Mouse (Mus musculus): ENCODE data around the gene 1810009A15Rik. TPM values are rescaled to one million over a fixed set of nuclear protein-coding genes. Genes with fewer than 3 reads are reported as not detected.
A peak's percentile ranks its signal among the peaks of the same experiment; 100 is the strongest.

1810009A15Rik gene
- 98.0 and 107 TPM in 2 replicates for polyA plus RNA-seq (2016; fragmentation: Nextera tagmentation; extraction: Ambion mirVana)

DNA sequence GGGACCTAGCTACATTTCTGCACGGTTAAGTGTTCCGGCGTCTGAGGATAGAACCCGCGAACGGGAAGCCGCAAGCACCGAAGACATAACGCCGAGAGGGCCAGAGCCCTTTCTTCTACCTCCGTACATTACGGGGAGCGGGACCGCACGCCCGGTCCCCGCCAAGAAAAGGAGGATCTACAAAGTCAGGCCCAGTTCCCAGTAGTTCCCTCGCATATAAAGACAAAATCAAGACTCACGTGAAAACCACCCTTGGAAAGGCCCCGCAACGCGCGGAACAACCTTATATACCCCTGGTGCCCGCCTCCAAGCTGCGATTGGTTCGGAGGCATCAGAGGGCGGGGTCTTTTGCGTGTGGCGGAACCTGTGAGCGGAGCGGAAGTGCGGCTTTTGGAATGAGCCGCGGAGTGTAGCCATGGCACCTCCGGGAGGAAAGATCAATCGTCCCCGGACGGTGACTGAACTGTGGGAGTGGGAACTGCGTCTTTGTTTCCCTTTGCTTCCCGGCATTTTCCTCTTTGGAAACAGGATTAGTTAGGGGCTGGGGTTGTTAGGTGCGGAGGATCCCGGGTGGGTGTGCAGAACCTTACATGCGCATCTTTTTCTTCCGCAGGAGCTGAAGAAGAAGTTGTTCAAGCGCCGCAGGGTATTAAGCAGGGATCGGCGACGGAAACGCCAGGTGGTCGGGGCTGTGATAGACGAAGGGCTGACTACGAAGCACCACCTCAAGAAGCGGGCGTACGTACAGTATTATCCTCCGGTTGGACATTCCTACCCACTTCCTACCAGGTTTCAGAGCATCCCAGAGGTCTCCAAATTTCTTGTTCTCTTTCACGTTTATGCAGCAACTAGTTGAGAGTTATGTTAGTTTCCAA lies at the start of gene 1810009A15Rik, which contains the start of gene Gm49416:
1810009A15Rik (plus strand) TSS at position 343 of the 875 bp plus-strand sequence.
Gm49416 (plus strand) TSS at position 416 of the 875 bp plus-strand sequence.
- ATAC-seq (ENCODE audit: insufficient number of reproducible peaks, insufficient read depth, low FRiP score, low TSS enrichment), result peak; percentile 90
- no peaks in the 10 kb centered on the region for H3K9me3 ChIP-seq
- H3K27me3 ChIP-seq, result no peaks in the 10 kb centered on the region
- peaks cover 13% of the 10 kb centered on the region for H3K4me1 ChIP-seq
- peaks cover 14% of the 10 kb centered on the region for H3K36me3 ChIP-seq
- H3K27ac ChIP-seq, result peak within 1 kb of the TSS; percentile 87
- H3K4me3 ChIP-seq, result peak within 1 kb of the TSS; percentile 69
- H3K9ac ChIP-seq, result peak within 1 kb of the TSS; percentile 85
- peak within 1 kb of the TSS; percentile 81 for H3K4me2 ChIP-seq (replicated peaks)
- under 1% methylated on average over 58 of the region's 58 CpGs for WGBS

DNA sequence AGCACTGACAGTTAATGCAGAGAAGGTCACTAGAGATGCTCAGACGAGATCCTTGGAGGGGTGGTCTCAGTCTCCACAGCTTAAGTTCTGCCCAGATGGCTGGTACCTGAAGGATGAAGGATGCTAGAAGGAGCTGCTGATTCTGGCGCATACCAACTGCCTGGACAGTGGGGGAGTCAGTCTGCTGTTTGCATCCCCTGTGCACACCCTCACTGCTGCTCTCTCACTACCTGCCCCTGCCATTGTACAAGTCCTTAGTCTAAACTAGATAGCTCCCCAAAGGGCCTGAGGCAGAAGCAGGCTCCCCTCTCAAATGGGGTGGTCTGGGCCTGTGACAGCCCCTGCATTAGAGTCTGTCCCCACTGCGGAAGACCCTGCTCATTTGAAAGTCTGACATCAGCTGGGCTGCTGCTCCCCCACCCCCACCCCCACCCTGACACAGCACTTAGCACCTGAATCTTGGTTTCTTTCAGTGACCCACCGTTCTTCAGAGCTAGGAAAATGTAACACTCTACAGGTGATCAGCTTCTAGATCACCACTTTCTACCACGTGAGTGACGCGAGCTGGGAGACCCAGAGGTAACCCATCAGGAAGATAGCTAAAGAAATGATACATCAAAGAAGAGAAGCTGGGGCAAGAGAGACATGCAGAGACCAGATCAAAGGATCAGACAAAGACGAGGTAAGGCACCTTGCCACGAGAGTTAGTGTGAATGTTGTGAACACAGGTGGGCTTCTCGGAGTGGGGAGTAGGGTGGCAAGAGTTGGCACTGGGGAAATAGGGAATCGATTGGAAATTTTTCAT lies 49.3 kb upstream of the 1810009A15Rik start, which contains the start of gene Gng3:
Gng3 (minus strand) TSS at position 92 of the 805 bp plus-strand sequence.
- peaks cover 17% of the 10 kb centered on the region for H3K36me3 ChIP-seq
- no peaks in the 10 kb centered on the region for H3K27me3 ChIP-seq
- peaks cover 31% of the 10 kb centered on the region for H3K4me1 ChIP-seq
- peak; percentile 73 for ATAC-seq (ENCODE audit: insufficient number of reproducible peaks, insufficient read depth, low FRiP score, low TSS enrichment)
- H3K9ac ChIP-seq, result peak within 1 kb of the TSS; percentile 67
- 44% methylated on average over 11 of the region's 11 CpGs for WGBS
- H3K9me3 ChIP-seq, result no peaks in the 10 kb centered on the region
- H3K4me2 ChIP-seq (replicated peaks), result peak within 1 kb of the TSS; percentile 79
- H3K4me3 ChIP-seq, result peak within 1 kb of the TSS; percentile 49
- peak within 1 kb of the TSS; percentile 97 for H3K27ac ChIP-seq

DNA sequence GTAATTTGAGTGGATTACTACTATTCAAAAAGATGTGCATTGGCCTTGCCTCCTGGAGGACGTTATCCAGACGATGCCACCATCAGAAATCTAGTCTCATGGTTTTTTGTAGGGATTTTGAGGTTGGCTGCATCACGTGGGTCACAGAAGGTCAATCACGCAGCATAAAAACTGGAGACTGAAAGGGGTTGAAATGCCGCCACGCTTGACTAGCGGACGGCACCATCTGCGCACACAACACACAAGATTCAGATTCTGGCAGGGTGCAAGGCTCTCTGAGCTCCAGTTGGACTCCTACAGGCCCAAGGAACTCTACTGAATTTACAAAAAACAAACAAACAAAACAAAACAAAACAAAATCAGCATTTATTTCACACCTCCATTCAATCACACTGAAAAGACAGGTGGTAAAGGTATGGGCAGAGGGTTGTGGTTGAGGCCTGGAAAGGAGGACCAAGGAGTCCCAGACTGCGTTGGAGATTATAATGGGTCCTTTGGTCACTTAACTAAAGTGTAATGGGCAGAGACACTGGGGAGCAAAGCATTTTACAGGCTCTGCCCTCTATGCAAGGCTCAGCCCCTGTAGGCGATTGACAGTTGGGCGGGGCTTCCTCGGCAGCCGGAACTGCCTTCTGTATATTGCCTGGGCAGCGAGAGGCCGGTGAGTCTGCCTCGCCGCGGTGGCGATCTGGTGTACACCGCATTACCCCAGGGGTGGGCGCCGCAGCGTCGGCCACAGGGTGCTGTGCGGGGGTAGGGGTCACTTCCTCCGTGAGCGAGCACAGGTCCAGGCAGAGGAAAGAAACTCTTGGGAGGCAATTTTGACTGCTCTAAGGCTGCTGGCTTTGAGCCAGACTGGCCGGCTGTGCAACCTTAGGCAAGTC lies 48.5 kb upstream of the 1810009A15Rik start:
- Histone ChIP-seq H3K4me2 (replicated peaks) (peak overlapping the region; percentile 79), H3K36me3 (peaks cover 12% of the 10 kb centered on the region; the same call in 1 of the 2 replicates), H3K27me3 (no peaks in the 10 kb centered on the region), H3K9ac (peak overlapping the region; percentile 34), H3K27ac (0 out of 2 replicates have a peak overlapping the region, but pooled peaks have one; percentile 11), H3K4me3 (peak overlapping the region; percentile 42), H3K4me1 (peaks cover 31% of the 10 kb centered on the region), H3K9me3 (no peaks in the 10 kb centered on the region)
- WGBS, result 21% methylated on average over 29 of the region's 29 CpGs
- ATAC-seq (ENCODE audit: insufficient number of reproducible peaks, insufficient read depth, low FRiP score, low TSS enrichment), result peak; percentile 8; the same call in 1 of the 2 replicates

DNA sequence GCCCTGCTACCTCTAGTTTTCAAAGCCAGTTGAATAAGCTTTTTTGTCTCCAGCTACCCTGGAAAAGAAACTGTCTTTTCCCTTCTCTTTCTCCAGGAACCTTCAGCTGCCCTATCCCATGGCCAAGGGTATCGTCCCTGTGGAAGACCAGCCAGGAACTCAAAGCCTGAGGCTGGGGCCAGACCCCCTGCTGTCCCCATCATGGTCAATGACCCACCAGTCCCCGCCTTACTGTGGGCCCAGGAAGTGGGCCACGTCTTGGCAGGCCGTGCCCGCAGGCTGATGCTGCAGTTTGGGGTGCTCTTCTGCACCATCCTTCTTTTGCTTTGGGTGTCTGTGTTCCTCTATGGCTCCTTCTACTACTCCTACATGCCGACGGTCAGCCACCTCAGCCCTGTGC lies 47.6 kb upstream of the 1810009A15Rik start:
- WGBS, result 93% methylated on average over 7 of the region's 7 CpGs
- Histone ChIP-seq H3K27ac (no peak overlapping the region), H3K9me3 (no peaks in the 10 kb centered on the region), H3K27me3 (no peaks in the 10 kb centered on the region), H3K4me1 (peaks cover 31% of the 10 kb centered on the region), H3K9ac (0 out of 2 replicates have a peak overlapping the region, but pooled peaks have one; percentile 34), H3K36me3 (peaks cover 6% of the 10 kb centered on the region; the same call in 1 of the 2 replicates), H3K4me3 (no peak overlapping the region), H3K4me2 (replicated peaks) (peak overlapping the region; percentile 79)
- no peak for ATAC-seq (ENCODE audit: insufficient number of reproducible peaks, insufficient read depth, low FRiP score, low TSS enrichment)

DNA sequence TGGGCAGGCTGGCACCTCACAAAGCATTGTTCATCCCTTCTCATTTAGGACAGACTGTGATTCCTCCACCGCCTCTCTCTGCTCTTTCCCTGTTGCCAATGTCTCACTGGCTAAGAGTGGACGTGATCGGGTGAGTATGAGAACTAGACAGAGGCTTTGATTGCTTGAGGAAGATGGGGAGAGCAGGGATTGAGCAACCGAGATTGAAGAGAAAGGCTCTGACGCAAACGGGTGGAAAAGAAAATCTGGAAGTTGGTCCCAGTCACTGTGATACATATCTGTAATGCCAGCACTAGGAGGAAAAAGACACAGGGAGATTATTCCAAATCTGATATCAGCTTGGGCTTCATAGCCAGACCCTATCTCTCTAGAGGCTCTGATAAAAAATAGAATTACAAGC lies 45.7 kb upstream of the 1810009A15Rik start:
- H3K4me2 ChIP-seq (replicated peaks), result no peak overlapping the region
- H3K9me3 ChIP-seq, result no peaks in the 10 kb centered on the region
- WGBS, result 88% methylated on average over 6 of the region's 6 CpGs
- H3K27me3 ChIP-seq, result no peaks in the 10 kb centered on the region
- ATAC-seq (ENCODE audit: insufficient number of reproducible peaks, insufficient read depth, low FRiP score, low TSS enrichment), result no peak
- H3K36me3 ChIP-seq, result peaks cover 25% of the 10 kb centered on the region
- no peak overlapping the region for H3K9ac ChIP-seq
- peaks cover 30% of the 10 kb centered on the region for H3K4me1 ChIP-seq
- no peak overlapping the region for H3K4me3 ChIP-seq
- H3K27ac ChIP-seq, result no peak overlapping the region

DNA sequence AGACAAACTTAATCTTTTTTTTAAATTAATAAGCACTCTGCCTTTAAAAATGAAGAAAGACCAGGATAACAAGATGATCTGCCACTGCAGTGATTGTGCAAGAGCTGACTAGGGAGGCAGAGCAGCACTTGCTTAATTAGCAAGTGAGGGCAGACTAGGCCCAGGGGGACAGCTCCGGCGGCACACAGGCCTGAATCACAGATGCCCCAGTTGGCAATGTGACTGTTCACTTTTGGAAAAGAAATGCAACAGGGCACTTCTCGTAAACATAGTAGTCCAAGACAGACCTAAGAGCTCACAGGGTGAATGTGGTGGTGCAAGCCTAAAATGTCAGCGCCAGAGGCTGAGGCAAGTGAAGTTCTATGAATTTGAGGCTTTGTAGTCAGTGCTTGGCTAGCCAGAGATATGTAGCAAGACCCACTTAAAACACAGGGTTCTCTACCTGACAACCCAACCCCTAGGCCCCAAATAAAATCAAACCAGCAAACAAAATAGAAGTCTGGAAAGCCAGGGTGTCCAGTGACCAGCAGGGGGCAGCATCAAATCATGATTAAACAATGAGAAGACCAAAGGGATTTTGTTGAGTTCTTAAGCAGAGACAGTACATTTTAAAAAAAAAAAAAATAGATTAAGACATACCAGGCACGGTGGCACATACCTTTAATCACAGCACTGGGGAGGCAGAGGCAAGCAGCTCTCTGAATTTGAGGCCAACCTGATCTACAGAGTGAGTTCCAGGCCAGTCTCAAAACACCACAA lies 44.1 kb upstream of the 1810009A15Rik start:
- whole genome bisulfite sequencing, result 61% methylated on average over 5 of the region's 5 CpGs
- no peak for ATAC-seq (ENCODE audit: insufficient number of reproducible peaks, insufficient read depth, low FRiP score, low TSS enrichment)
- Histone ChIP-seq H3K27me3 (no peaks in the 10 kb centered on the region), H3K4me2 (replicated peaks) (no peak overlapping the region), H3K9me3 (no peaks in the 10 kb centered on the region), H3K9ac (no peak overlapping the region), H3K4me3 (no peak overlapping the region), H3K27ac (no peak overlapping the region), H3K4me1 (peaks cover 16% of the 10 kb centered on the region), H3K36me3 (peaks cover 25% of the 10 kb centered on the region)

DNA sequence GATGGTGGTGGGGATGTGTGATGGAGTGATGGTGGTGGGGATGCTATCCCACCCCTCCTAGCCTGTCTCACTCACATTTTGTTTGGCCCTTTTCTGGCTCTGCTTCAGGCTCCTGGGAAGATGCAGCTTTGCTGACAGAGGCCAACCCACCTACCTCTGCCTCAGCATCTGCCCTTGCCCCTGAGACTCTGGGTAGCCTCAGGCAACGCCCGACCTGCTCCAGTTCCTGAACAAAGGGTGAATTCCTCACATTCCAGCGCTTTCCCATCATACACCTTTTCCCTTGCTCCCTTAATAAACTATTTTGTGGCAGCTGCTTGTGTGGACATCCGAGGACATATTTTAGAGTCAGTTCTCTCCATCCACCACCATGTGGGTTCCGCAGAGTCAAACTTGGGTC lies 40.3 kb upstream of the 1810009A15Rik start:
- 68% methylated on average over 5 of the region's 5 CpGs for WGBS
- peaks cover 20% of the 10 kb centered on the region for H3K36me3 ChIP-seq
- no peak overlapping the region for H3K4me2 ChIP-seq (replicated peaks)
- no peak overlapping the region for H3K4me3 ChIP-seq
- H3K4me1 ChIP-seq, result peaks cover 3% of the 10 kb centered on the region; the same call in 1 of the 2 replicates
- no peaks in the 10 kb centered on the region for H3K9me3 ChIP-seq
- ATAC-seq (ENCODE audit: insufficient number of reproducible peaks, insufficient read depth, low FRiP score, low TSS enrichment), result no peak
- no peak overlapping the region for H3K27ac ChIP-seq
- H3K27me3 ChIP-seq, result no peaks in the 10 kb centered on the region
- H3K9ac ChIP-seq, result no peak overlapping the region

DNA sequence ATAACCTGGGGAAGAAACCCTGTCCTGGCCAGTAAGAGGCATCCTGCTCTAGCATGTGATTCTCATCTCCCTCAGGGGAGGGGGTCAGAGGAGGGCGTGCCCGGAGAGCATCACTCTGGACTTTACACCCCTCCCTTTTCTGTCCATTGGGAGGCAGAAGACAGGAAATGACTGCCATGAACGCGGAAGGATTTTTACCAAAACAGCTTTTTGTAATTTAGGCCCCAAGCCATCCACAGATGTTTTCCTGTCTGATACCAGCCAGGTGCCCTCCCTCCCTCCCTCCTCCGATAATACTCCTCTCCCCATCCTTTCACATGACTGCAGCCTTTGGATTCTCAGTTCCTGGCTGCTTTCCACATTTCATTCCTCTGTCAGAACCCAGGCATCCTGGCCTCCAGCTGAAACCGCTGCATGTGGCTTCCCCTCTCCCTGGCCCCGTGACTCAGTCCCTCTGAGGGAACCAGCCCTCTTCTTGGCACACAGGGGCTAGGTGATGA lies 38.2 kb upstream of the 1810009A15Rik start, which contains the start of gene Lrrn4cl:
Lrrn4cl (plus strand) TSS at position 367 of the 500 bp plus-strand sequence.
- Histone ChIP-seq H3K9ac (no peak within 1 kb of the TSS), H3K27ac (peak within 1 kb of the TSS; percentile 65), H3K36me3 (peaks cover 20% of the 10 kb centered on the region), H3K9me3 (no peaks in the 10 kb centered on the region), H3K4me2 (replicated peaks) (peak within 1 kb of the TSS; percentile 6; the same call in 1 of the 2 replicates), H3K4me3 (no peak within 1 kb of the TSS), H3K27me3 (no peaks in the 10 kb centered on the region), H3K4me1 (peaks cover 3% of the 10 kb centered on the region; the same call in 1 of the 2 replicates)
- 16% methylated on average over 7 of the region's 7 CpGs for WGBS
- peak; percentile 70 for ATAC-seq (ENCODE audit: insufficient number of reproducible peaks, insufficient read depth, low FRiP score, low TSS enrichment)

DNA sequence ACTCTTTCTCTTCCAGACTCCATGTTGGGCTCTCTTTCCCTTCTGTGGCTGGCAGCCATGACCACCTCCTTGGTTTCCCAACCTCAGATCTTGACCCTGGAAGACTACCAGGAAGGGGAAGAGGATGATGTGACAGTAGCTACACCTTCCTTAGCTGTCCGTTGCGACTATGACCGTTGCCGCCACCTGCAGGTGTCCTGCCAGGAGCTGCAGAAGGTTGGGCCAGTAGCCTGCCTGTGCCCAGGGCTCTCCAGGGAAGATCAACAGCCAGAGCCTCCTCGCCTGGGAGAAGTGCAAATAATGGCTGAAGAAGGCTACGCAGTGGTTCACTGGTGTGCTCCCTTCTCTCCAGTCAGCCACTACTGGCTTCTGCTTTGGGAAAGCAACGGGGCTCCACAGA lies 37.0 kb upstream of the 1810009A15Rik start:
- no peak for ATAC-seq (ENCODE audit: insufficient number of reproducible peaks, insufficient read depth, low FRiP score, low TSS enrichment)
- H3K4me1 ChIP-seq, result peaks cover 3% of the 10 kb centered on the region; the same call in 1 of the 2 replicates
- WGBS, result 60% methylated on average over 7 of the region's 7 CpGs
- H3K36me3 ChIP-seq, result peaks cover 13% of the 10 kb centered on the region
- H3K4me2 ChIP-seq (replicated peaks), result no peak overlapping the region
- no peak overlapping the region for H3K4me3 ChIP-seq
- H3K27me3 ChIP-seq, result no peaks in the 10 kb centered on the region
- no peak overlapping the region for H3K27ac ChIP-seq
- H3K9ac ChIP-seq, result no peak overlapping the region
- no peaks in the 10 kb centered on the region for H3K9me3 ChIP-seq
